Mouse (Mus musculus) ovary, postnatal 36 days (tissue): ENCODE measurements around the gene Cox10.

Source experiments
- DNase-seq: peaks from one replicate; pipeline ENCODE4 v3.0.0; 2022; ENCODE audit warnings: low spot score, mixed read lengths

Cox10 gene

GRCm38 (mm10) chr11:64047432-64047831, 31.8 kb downstream of the Cox10 start:
- no peak for DNase-seq

DNA sequence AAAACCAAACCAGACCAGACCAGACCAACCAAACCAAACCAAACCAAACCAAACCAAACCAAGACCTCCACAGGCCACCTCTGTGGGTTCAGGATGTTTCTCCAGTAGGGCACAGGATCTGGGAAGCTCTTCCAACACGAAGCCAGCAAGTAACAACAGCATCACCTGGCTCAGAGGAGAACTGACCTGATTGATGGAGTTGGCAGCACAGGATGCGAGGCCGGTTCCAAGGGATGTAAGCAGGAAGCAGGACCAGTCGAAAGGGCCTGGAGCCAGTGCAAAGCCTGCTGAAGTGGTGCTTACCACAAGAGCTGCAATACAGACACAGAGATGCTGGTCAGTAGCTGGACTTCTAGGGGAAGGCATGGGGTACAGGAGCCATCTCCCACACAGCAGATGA, 34.2 kb downstream of the Cox10 start:
- DNase-seq: no peak

GRCm38 (mm10) chr11:64044024-64044423, 35.2 kb downstream of the Cox10 start:
- DNase-seq: no peak

DNA sequence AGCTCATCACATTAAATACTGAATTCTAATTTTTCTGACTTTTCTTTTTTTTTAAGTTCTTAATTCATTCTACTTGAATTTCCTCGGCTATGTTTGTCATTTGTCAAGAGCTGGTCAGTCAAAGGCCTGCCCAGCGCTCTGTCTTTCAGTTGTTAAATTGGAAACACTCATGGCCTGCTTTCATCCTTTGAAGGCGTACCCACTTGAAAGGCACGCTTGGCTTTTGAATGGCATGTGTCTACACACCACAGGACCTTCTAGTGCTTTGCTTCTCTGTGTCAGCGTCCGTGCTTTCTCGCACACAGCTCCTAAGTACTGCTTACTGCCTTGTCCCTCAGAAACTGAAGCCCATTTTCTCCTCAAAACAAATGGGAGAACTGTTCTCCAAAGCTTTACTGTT, 38.0 kb downstream of the Cox10 start:
- DNase-seq: no peak

DNA sequence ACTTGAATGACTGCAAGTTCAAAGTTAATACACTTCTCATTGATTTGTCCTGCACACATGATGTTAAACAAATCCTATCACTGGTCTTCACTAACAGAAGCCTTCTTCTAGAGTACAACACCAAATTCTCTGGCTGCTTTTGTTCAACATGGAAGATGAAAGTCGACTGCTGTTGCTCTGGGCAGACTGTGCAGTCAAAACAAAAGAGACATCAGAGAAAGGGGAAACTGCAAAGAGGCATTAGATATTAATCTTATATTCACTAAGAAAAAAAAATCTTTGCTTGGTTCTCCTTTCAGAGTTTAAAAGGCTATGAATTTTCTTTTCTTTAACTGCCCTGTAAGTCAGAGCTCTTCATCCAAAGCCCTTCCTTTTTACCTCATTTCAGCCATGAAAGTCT, 39.7 kb downstream of the Cox10 start:
- no peak for DNase-seq

DNA sequence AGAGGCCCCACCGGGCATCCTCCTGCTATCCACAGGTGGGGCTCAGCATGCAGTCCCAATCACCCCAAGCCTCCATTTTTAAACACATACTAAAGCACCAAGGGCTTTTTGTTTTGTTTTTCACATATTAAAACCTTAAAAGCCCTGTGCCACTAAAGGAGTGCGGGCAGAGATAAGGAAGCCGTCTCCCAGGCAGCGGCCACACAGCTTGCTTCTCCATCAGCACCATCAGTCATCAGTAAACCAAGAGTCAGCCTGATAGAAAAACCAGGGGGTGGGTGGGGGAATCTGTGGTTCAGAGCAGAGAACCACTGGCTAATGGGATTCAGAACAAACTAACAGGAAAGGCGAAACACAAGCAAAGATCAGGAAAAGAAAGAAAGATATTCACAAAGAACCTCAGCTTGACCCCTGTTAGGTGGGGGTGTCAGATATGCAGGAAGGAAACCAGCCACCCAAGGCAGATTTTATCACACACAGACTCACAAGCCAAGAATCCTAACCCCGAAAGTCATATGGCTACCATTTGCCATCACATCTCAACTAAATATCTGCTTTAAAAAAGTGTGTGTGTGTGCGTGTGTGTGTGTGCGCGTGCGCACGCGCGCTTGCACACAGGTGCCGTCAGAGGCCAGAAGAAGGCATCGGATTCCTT, 41.7 kb downstream of the Cox10 start:
- DNase-seq: no peak

- no peak for DNase-seq
These were observed 43.0 kb downstream of the Cox10 start for GRCm38 (mm10) chr11:64036306-64036705.

- DNase-seq: no peak
These were observed 43.6 kb downstream of the Cox10 start for GRCm38 (mm10) chr11:64035709-64036108.

DNA sequence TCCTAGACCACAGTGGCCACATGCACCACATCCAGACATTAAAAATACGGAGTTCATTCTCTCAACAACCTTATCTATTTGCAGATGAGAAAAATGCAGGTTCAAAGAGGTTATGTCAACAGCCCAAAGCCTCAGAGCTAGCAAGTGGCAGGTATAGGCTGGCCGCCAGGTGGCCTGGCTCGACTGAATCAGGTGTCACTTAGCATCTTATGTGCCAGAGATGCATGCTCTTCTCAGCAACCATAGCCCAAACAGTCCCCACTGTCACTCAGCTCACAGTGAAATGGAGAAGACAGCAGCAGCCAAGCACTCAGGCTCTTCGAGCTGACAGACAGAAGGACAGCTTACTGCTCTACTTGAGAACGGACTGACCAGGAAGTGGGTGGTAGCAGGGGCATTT, 44.6 kb downstream of the Cox10 start:
- DNase-seq: no peak

DNA sequence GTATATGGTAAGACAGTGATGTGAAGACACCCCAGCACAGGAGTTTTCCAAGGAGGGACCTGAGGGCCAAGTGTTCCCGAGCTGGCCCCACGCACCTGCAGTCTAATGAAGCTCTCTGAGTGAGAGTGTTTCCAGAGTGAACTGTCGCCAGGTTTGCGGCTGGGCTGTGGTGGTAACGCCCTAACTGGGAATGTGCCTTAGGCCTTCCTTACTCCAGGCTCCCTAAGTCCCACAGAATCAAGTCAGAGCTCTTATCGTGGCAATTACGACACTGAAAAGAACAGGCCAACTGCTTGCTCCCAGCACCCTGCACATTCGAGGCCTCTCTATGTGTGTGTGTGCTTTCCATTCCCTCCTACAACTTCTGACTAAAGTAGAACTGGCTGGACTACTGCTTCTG, 51.8 kb downstream of the Cox10 start:
- no peak for DNase-seq

GRCm38 (mm10) chr11:64025843-64026242, 53.4 kb downstream of the Cox10 start:
- peak; percentile 12 for DNase-seq

DNA sequence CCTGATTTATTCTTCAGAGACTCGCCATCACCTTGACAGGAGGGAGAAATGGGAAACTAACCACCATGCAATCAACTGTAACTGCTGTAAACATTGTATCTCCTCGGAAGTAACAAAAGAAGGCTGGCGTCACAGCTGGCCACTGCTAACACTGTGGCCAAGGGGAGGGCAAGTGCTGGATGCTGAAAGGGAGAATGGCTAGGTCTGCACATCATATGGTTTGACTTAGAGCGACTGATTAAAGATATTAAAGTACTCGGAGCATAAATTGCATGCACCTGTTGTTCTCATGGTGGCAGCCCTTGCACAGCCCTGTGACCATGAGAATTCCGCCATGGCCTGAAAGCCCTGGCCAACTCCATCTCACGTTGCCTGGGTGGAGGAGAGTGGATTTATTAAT, 54.7 kb downstream of the Cox10 start:
- no peak for DNase-seq

DNA sequence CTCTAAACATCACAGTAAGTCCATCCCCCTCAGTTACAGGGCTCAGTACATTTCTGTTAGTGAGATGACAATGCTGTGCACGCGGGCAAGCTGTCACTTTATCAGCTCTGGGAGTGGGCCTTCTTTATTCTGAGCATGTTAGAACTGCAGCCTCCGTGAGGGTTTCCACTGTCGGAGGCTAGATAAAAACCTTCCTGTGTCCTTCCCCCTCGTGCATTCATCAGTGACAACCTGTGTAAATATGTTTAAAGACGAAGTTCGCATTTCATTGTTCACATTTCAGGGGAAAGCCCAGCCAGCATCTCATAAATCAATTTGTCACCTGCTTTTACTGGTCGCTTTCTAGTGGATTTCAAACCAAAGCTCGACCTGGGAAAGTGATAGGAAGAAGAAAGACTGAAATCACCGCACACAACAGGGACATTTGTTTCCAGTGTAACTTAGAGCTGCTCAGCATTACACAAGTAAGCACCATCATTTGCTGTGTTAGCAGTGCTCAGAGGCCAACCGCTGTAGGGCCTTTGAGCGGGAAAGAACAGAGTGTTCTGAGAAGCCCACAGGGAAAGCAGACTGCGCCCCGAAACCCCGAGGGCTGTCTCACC, 55.8 kb downstream of the Cox10 start:
- no peak for DNase-seq

DNA sequence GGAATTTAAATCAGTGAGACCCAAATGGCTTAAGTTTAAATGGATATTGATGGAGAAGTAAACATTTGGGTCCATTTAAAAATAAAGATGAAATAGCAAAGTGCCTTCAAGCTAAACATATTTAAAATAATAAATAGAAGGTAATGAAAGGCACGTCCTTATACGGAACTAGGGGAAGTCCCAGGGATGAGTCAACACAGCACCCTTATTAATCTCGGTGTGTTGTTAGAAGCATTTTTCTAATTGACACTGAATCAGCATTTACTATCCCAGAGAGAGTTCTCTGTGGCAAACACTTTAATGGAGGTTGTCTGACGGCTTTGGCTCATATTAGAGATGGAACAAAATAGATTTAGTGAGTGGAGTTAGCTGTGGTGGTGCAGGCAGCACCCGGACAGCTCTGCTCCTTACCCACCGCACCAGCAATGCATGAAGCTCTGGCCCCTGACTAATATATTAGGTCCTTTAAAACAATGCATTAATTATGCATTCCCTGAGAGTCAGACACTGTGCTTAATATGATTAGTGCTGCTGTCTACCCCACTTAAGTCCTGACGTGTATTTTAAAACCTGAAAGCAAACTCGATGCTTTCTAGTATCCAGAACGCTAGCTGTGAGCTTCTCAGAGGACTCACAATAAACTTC, 56.7 kb downstream of the Cox10 start:
- no peak for DNase-seq

DNA sequence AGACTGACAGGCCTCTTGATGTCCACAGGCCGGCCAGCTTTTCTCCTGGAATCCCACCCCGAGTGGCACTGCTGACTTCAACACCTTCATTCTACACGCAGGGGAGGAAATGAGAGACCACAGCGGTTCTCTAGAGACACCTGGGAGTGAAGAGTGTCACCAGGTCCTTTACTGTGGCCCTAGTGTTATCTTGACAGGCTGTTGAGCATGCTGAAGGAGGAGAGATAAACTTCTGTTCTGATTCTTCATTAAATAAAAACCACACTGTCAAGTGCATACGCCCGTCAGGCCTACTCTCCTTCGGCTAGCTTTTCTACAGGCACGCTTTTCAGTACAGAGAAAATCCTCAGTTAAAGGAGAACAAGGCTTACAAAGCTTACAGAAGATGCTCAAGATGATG, 60.0 kb downstream of the Cox10 start:
- DNase-seq: no peak

DNA sequence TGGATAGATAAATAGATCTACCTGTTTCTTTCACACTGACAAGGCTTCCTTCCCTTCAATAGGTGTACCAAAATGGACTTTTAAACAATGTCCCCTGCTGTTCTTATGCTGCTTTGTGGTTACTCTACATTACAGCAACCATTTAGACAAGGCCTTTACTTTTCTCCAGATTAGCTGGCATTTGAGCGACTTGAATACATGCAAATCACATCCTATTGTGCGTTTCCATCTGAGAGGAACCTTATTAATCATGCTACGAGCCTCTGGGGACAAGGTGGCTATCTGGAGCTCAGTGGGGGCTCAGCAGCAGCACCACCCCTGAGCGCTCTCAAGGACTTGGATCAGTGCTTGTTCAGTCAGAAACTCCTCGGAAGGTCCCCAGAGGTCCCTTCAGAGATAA, 61.1 kb downstream of the Cox10 start:
- no peak for DNase-seq

DNA sequence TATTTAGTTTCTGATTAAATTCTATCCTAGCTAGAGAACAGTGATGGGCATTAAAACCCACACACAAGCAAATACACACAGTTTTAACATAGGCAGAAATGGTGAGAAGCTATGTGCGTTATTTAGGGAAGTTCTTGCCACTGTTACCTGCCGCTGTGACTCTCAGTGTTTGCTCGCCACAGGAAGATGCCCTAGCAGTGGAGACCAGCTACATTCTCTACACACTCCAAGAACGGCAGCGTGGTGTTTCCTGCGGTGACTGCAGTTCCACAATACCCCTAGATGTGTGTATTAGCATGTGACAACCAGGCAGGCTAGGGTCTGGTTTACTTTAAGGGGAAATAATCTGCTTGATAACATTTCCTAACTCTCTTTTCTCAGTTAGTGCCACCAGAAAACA, 64.0 kb downstream of the Cox10 start:
- DNase-seq: no peak

GRCm38 (mm10) chr11:64010724-64011496, 68.4 kb downstream of the Cox10 start:
- DNase-seq: no peak

GRCm38 (mm10) chr11:64004152-64004551, 75.1 kb downstream of the Cox10 start:
- DNase-seq: no peak

- no peak for DNase-seq
These were observed 75.8 kb downstream of the Cox10 start for GRCm38 (mm10) chr11:64003484-64003883.

- DNase-seq: no peak
These were observed 76.6 kb downstream of the Cox10 start for GRCm38 (mm10) chr11:64002629-64003028.

GRCm38 (mm10) chr11:64001111-64001510, 78.2 kb downstream of the Cox10 start:
- DNase-seq: no peak
